Mouse (Mus musculus): ENCODE results near the gene Theg. TPM values are rescaled to one million over a fixed set of nuclear protein-coding genes. Genes with fewer than 3 reads are reported as not detected.

The Theg gene
- total and polyA plus RNA-seq, 3 experiments: not detected

GRCm38 (mm10) chr10:79530721-79531120 lies 56.4 kb downstream of the Theg start:
- Histone ChIP-seq H3K79me2 (ENCODE audit: control insufficient read depth, insufficient read depth, low read length, poor library complexity) (no peaks in the 10 kb centered on the region; the same call in 1 of the 2 replicates), H3K4me3 (ENCODE audit: control insufficient read depth in 1 of 2, insufficient read depth in 1 of 2, low read depth in 2 of 2, low read length in 2 of 2) (no peak overlapping the region), H3K27me3 (ENCODE audit: control insufficient read depth in 1 of 2, insufficient read depth in 2 of 2, low read length in 2 of 2) (no peaks in the 10 kb centered on the region), H3K36me3 (ENCODE audit: control insufficient read depth in 1 of 2, insufficient read depth in 2 of 2, low read length in 2 of 2) (0 out of 4 replicates have a peak, but pooled peaks cover 0 to 3% of the 10 kb centered on the region in 2 experiments), H3K9me3 (replicated peaks; ENCODE audit: insufficient read depth, low read length) (no peaks in the 10 kb centered on the region), H3K9ac (ENCODE audit: control insufficient read depth, low read depth, low read length, poor library complexity, severe bottlenecking) (no peak overlapping the region), H3K4me1 (ENCODE audit: control insufficient read depth in 1 of 2, insufficient read depth in 2 of 2, low read length in 2 of 2) (no peaks in the 10 kb centered on the region; a peak in 1 of 4 replicates), H3K27ac (ENCODE audit: control insufficient read depth, low read depth, low read length) (no peak overlapping the region)
- no peak for TF ChIP-seq GABPA (IDR thresholded peaks at IDR 0.05; ENCODE audit: low read depth, low read length)
- TF ChIP-seq TAL1 (IDR thresholded peaks at IDR 0.05; ENCODE audit: low read length): no peak
- no peak for TF ChIP-seq EP300 (IDR thresholded peaks at IDR 0.05; ENCODE audit: low read depth in 1 of 2, low read length in 2 of 2)
- no peak for TF ChIP-seq ZC3H11A (IDR thresholded peaks at IDR 0.05; ENCODE audit: low read depth, low read length)
- TF ChIP-seq MAFK (IDR thresholded peaks at IDR 0.05; ENCODE audit: borderline replicate concordance, low read depth, low read length): no peak
- TF ChIP-seq KAT2A (conservative IDR thresholded peaks at IDR 0.05; ENCODE audit: low read depth, low read length): no peak
- no peak for TF ChIP-seq MAX (IDR thresholded peaks at IDR 0.05; ENCODE audit: low read length)
- no peak for TF ChIP-seq ELF1 (IDR thresholded peaks at IDR 0.05; ENCODE audit: low read depth, low read length)
- TF ChIP-seq MYB (IDR thresholded peaks at IDR 0.05; ENCODE audit: low read depth, low read length): no peak
- no peak for TF ChIP-seq USF1 (IDR thresholded peaks at IDR 0.05; ENCODE audit: low read depth, low read length)
- TF ChIP-seq ZNF384 (IDR thresholded peaks at IDR 0.05; ENCODE audit: low read depth, low read length): no peak
- no peak for TF ChIP-seq USF2 (IDR thresholded peaks at IDR 0.05; ENCODE audit: borderline replicate concordance in 1 of 2, insufficient read depth in 1 of 2, low read depth in 1 of 2, low read length in 2 of 2)
- TF ChIP-seq POLR2A (IDR thresholded peaks at IDR 0.05; ENCODE audit: control insufficient read depth in 1 of 2, insufficient read depth in 1 of 2, low read depth in 1 of 2, low read length in 2 of 2, poor library complexity in 1 of 2): no peak
- no peak for TF ChIP-seq MYC (IDR thresholded peaks at IDR 0.05; ENCODE audit: low read depth, low read length)
- no peak for TF ChIP-seq JUND (IDR thresholded peaks at IDR 0.05; ENCODE audit: low read depth, low read length)
- TF ChIP-seq MEF2A (IDR thresholded peaks at IDR 0.05; ENCODE audit: extremely low read depth, insufficient replicate concordance, low read depth, low read length, poor library complexity, severe bottlenecking): no peak
- no peak for DNase-seq (ENCODE audit: low read depth, low spot score)

- no peaks in the 10 kb centered on the region; a peak in 1 of 4 replicates for H3K4me1 ChIP-seq (ENCODE audit: control insufficient read depth in 1 of 2, insufficient read depth in 2 of 2, low read length in 2 of 2)
- no peak for DNase-seq (ENCODE audit: low read depth, low spot score)
Observed at GRCm38 (mm10) chr10:79530241-79530640, 56.9 kb downstream of the Theg start.

More at GRCm38 (mm10) chr10:79530241-79530640, 56.9 kb downstream of the Theg start:
- Histone ChIP-seq H3K79me2 (ENCODE audit: control insufficient read depth, insufficient read depth, low read length, poor library complexity) (no peaks in the 10 kb centered on the region; the same call in 1 of the 2 replicates), H3K27me3 (ENCODE audit: control insufficient read depth in 1 of 2, insufficient read depth in 2 of 2, low read length in 2 of 2) (no peaks in the 10 kb centered on the region), H3K9me3 (replicated peaks; ENCODE audit: insufficient read depth, low read length) (no peaks in the 10 kb centered on the region), H3K27ac (ENCODE audit: control insufficient read depth, low read depth, low read length) (no peak overlapping the region), H3K4me3 (ENCODE audit: control insufficient read depth in 1 of 2, insufficient read depth in 1 of 2, low read depth in 2 of 2, low read length in 2 of 2) (no peak overlapping the region), H3K9ac (ENCODE audit: control insufficient read depth, low read depth, low read length, poor library complexity, severe bottlenecking) (no peak overlapping the region), H3K36me3 (ENCODE audit: control insufficient read depth in 1 of 2, insufficient read depth in 2 of 2, low read length in 2 of 2) (0 out of 4 replicates have a peak, but pooled peaks cover 0 to 3% of the 10 kb centered on the region in 2 experiments)
- TF ChIP-seq E2F4 (IDR thresholded peaks at IDR 0.05; ENCODE audit: borderline replicate concordance, low read depth, low read length): no peak
- TF ChIP-seq EP300 (IDR thresholded peaks at IDR 0.05; ENCODE audit: low read depth in 1 of 2, low read length in 2 of 2): no peak
- TF ChIP-seq MYB (IDR thresholded peaks at IDR 0.05; ENCODE audit: low read depth, low read length): no peak
- no peak for TF ChIP-seq ZNF384 (IDR thresholded peaks at IDR 0.05; ENCODE audit: low read depth, low read length)
- no peak for TF ChIP-seq CHD1 (IDR thresholded peaks at IDR 0.05; ENCODE audit: low read depth, low read length)
- TF ChIP-seq ELF1 (IDR thresholded peaks at IDR 0.05; ENCODE audit: low read depth, low read length): no peak
- TF ChIP-seq MEF2A (IDR thresholded peaks at IDR 0.05; ENCODE audit: extremely low read depth, insufficient replicate concordance, low read depth, low read length, poor library complexity, severe bottlenecking): no peak

Measured in MEL (cell line).